Mouse (Mus musculus): ENCODE data around the gene Dop1b. TPM values are rescaled to one million over a fixed set of nuclear protein-coding genes. Genes with fewer than 3 reads are reported as not detected.
A peak's percentile ranks its signal among the peaks of the same experiment; 100 is the strongest.

Gene Dop1b
- polyA plus RNA-seq, 1 experiment from 2014 or later, result 8.1 TPM

DNA sequence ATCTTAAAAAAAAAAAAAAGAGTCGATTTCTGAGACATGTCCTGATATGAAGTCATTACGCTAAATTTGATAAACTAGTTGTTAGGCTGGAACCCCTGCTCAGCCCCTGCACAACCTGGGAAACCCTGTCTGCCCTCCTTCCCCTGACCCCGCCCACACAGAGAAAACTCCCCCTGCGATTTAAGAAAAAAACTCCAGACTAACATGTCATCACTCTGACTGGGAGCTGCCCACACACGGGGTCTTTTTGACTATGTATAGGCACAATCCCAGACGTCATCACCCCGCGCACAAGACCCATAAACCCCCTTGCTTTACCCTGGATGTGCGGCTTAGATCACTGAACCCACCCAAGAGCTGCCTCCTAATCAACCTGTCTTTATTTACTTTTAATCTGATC is 118.4 kb downstream of the Dop1b start:
- WGBS, result 77% methylated on average over 9 of the region's 9 CpGs
- Histone ChIP-seq H3K4me2 (ENCODE audit: low read length) (no peak overlapping the region), H3K4me1 (ENCODE audit: control insufficient read depth in 2 of 2, insufficient read depth in 2 of 2, low read length in 2 of 2) (peaks cover 2 to 19% of the 10 kb centered on the region in 2 experiments; a peak in 3 of 4 replicates), H3K9ac (ENCODE audit: low read length) (no peak overlapping the region), H3K27me3 (ENCODE audit: control insufficient read depth, insufficient read depth, low read length) (no peaks in the 10 kb centered on the region), H3K36me3 (ENCODE audit: control insufficient read depth, insufficient read depth, low read length) (no peaks in the 10 kb centered on the region), H3K9me3 (ENCODE audit: control insufficient read depth, low read length) (0 out of 2 replicates have a peak, but pooled peaks cover 6% of the 10 kb centered on the region), H3K27ac (replicated peaks in 1 of 2; ENCODE audit: control insufficient read depth in 1 of 2, insufficient read depth in 1 of 2, low read depth in 2 of 2, low read length in 2 of 2) (no peak overlapping the region), H3K4me3 (ENCODE audit: control insufficient read depth in 1 of 2, insufficient read depth in 1 of 2, low read depth in 1 of 2, low read length in 2 of 2) (no peak overlapping the region)
- no peak for ATAC-seq (ENCODE audit: insufficient number of reproducible peaks, insufficient read depth, low FRiP score, low read depth)

GRCm38 (mm10) chr16:93830916-93831315 is 119.2 kb downstream of the Dop1b start:
- no peak overlapping the region for H3K9ac ChIP-seq (ENCODE audit: low read length)
- H3K27me3 ChIP-seq (ENCODE audit: control insufficient read depth, insufficient read depth, low read length), result no peaks in the 10 kb centered on the region
- 77% methylated on average over 5 of the region's 5 CpGs for WGBS
- no peak overlapping the region for H3K4me3 ChIP-seq (ENCODE audit: control insufficient read depth in 1 of 2, insufficient read depth in 1 of 2, low read depth in 1 of 2, low read length in 2 of 2)
- peaks cover 2 to 19% of the 10 kb centered on the region in 2 experiments; a peak in 3 of 4 replicates for H3K4me1 ChIP-seq (ENCODE audit: control insufficient read depth in 2 of 2, insufficient read depth in 2 of 2, low read length in 2 of 2)
- H3K36me3 ChIP-seq (ENCODE audit: control insufficient read depth, insufficient read depth, low read length), result no peaks in the 10 kb centered on the region
- H3K9me3 ChIP-seq (ENCODE audit: control insufficient read depth, low read length), result 0 out of 2 replicates have a peak, but pooled peaks cover 6% of the 10 kb centered on the region
- no peak overlapping the region for H3K27ac ChIP-seq (replicated peaks in 1 of 2; ENCODE audit: control insufficient read depth in 1 of 2, insufficient read depth in 1 of 2, low read depth in 2 of 2, low read length in 2 of 2)
- H3K4me2 ChIP-seq (ENCODE audit: low read length), result no peak overlapping the region
- no peak for ATAC-seq (ENCODE audit: insufficient number of reproducible peaks, insufficient read depth, low FRiP score, low read depth)

- WGBS, result 11% methylated on average over 54 of the region's 55 CpGs
- ATAC-seq (ENCODE audit: insufficient number of reproducible peaks, insufficient read depth, low FRiP score, low read depth), result peak; percentile 98
- Histone ChIP-seq H3K4me3 (ENCODE audit: control insufficient read depth in 1 of 2, insufficient read depth in 1 of 2, low read depth in 1 of 2, low read length in 2 of 2) (peak within 1 kb of the TSS; percentile 78 to 100), H3K9ac (ENCODE audit: low read length) (peak within 1 kb of the TSS; percentile 89), H3K4me2 (ENCODE audit: low read length) (peak within 1 kb of the TSS; percentile 72), H3K36me3 (ENCODE audit: control insufficient read depth, insufficient read depth, low read length) (no peaks in the 10 kb centered on the region), H3K9me3 (ENCODE audit: control insufficient read depth, low read length) (0 out of 2 replicates have a peak, but pooled peaks cover 6% of the 10 kb centered on the region), H3K4me1 (ENCODE audit: control insufficient read depth in 2 of 2, insufficient read depth in 2 of 2, low read length in 2 of 2) (peaks cover 2 to 19% of the 10 kb centered on the region in 2 experiments; a peak in 3 of 4 replicates), H3K27ac (replicated peaks in 1 of 2; ENCODE audit: control insufficient read depth in 1 of 2, insufficient read depth in 1 of 2, low read depth in 2 of 2, low read length in 2 of 2) (peak within 1 kb of the TSS; percentile 92), H3K27me3 (ENCODE audit: control insufficient read depth, insufficient read depth, low read length) (no peaks in the 10 kb centered on the region)
Measured at GRCm38 (mm10) chr16:93831627-93832395, 120.1 kb downstream of the Dop1b start, which contains the start of gene Morc3. TSS of gene Morc3 (plus strand) at chr16:93832121.

GRCm38 (mm10) chr16:93832451-93833276 is 121.0 kb downstream of the Dop1b start:
- H3K4me1 ChIP-seq (ENCODE audit: control insufficient read depth in 2 of 2, insufficient read depth in 2 of 2, low read length in 2 of 2), result peaks cover 2 to 19% of the 10 kb centered on the region in 2 experiments
- H3K4me2 ChIP-seq (ENCODE audit: low read length), result peak overlapping the region; percentile 72
- H3K4me3 ChIP-seq (ENCODE audit: control insufficient read depth in 1 of 2, insufficient read depth in 1 of 2, low read depth in 1 of 2, low read length in 2 of 2), result peak overlapping the region; percentile 78 to 100
- no peaks in the 10 kb centered on the region for H3K36me3 ChIP-seq (ENCODE audit: control insufficient read depth, insufficient read depth, low read length)
- H3K27ac ChIP-seq (replicated peaks in 1 of 2; ENCODE audit: control insufficient read depth in 1 of 2, insufficient read depth in 1 of 2, low read depth in 2 of 2, low read length in 2 of 2), result peak overlapping the region; percentile 92
- peak; percentile 61 for ATAC-seq (ENCODE audit: insufficient number of reproducible peaks, insufficient read depth, low FRiP score, low read depth)
- no peaks in the 10 kb centered on the region for H3K27me3 ChIP-seq (ENCODE audit: control insufficient read depth, insufficient read depth, low read length)
- WGBS, result 2% methylated on average over 47 of the region's 69 CpGs
- peak overlapping the region; percentile 89 for H3K9ac ChIP-seq (ENCODE audit: low read length)
- 0 out of 2 replicates have a peak, but pooled peaks cover 6% of the 10 kb centered on the region for H3K9me3 ChIP-seq (ENCODE audit: control insufficient read depth, low read length)

- peak overlapping the region; percentile 72 for H3K4me2 ChIP-seq (ENCODE audit: low read length)
- H3K4me1 ChIP-seq (ENCODE audit: control insufficient read depth in 2 of 2, insufficient read depth in 2 of 2, low read length in 2 of 2), result peaks cover 2 to 19% of the 10 kb centered on the region in 2 experiments
- H3K9me3 ChIP-seq (ENCODE audit: control insufficient read depth, low read length), result 0 out of 2 replicates have a peak, but pooled peaks cover under 1% of the 10 kb centered on the region
- H3K9ac ChIP-seq (ENCODE audit: low read length), result no peak overlapping the region
- ATAC-seq (ENCODE audit: insufficient number of reproducible peaks, insufficient read depth, low FRiP score, low read depth), result no peak
- no peaks in the 10 kb centered on the region for H3K27me3 ChIP-seq (ENCODE audit: control insufficient read depth, insufficient read depth, low read length)
- H3K36me3 ChIP-seq (ENCODE audit: control insufficient read depth, insufficient read depth, low read length), result no peaks in the 10 kb centered on the region
- 86% methylated on average over 6 of the region's 6 CpGs for WGBS
- peak overlapping the region in 1 of 2 experiments; percentile 61; a peak in 2 of 4 replicates for H3K27ac ChIP-seq (replicated peaks in 1 of 2; ENCODE audit: control insufficient read depth in 1 of 2, insufficient read depth in 1 of 2, low read depth in 2 of 2, low read length in 2 of 2)
- H3K4me3 ChIP-seq (ENCODE audit: control insufficient read depth in 1 of 2, insufficient read depth in 1 of 2, low read depth in 1 of 2, low read length in 2 of 2), result peak overlapping the region in 1 of 2 experiments; percentile 78; a peak in 2 of 4 replicates
Measured at GRCm38 (mm10) chr16:93833551-93833950, 121.8 kb downstream of the Dop1b start.

DNA sequence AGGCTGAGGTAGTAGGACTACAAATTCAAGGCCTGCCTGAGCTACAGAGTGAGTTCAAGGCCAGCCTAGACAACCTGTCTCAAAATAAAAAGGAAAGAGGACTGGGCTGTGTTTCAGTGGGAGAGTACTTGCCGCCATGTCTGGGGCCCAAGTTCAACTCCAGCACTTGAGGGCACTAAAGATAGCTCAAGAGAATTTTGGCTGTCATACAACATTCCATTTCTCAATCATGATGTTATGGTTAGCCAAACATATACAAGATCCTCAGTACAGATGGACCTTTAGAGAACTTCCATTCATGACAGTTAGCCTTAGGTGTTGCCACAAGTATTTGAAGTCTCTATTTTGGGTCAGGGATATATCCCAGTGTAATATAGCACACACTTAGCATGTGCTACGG is 122.4 kb downstream of the Dop1b start:
- Histone ChIP-seq H3K27me3 (ENCODE audit: control insufficient read depth, insufficient read depth, low read length) (no peaks in the 10 kb centered on the region), H3K9me3 (ENCODE audit: control insufficient read depth, low read length) (no peaks in the 10 kb centered on the region), H3K4me2 (ENCODE audit: low read length) (peak overlapping the region; percentile 72), H3K27ac (replicated peaks in 1 of 2; ENCODE audit: control insufficient read depth in 1 of 2, insufficient read depth in 1 of 2, low read depth in 2 of 2, low read length in 2 of 2) (peak overlapping the region in 1 of 2 experiments; percentile 61; a peak in 2 of 4 replicates), H3K4me1 (ENCODE audit: control insufficient read depth in 2 of 2, insufficient read depth in 2 of 2, low read length in 2 of 2) (peaks cover 2 to 19% of the 10 kb centered on the region in 2 experiments), H3K9ac (ENCODE audit: low read length) (no peak overlapping the region), H3K36me3 (ENCODE audit: control insufficient read depth, insufficient read depth, low read length) (no peaks in the 10 kb centered on the region), H3K4me3 (ENCODE audit: control insufficient read depth in 1 of 2, insufficient read depth in 1 of 2, low read depth in 1 of 2, low read length in 2 of 2) (0 out of 4 replicates have a peak overlapping the region, but pooled peaks of 1 of the 2 experiments have one; percentile 1)
- ATAC-seq (ENCODE audit: insufficient number of reproducible peaks, insufficient read depth, low FRiP score, low read depth), result no peak
- WGBS, result 33% methylated on average over 2 of the region's 2 CpGs

- no peaks in the 10 kb centered on the region for H3K27me3 ChIP-seq (ENCODE audit: control insufficient read depth, insufficient read depth, low read length)
- 91% methylated on average over 1 of the region's 1 CpGs for WGBS
- H3K4me1 ChIP-seq (ENCODE audit: control insufficient read depth in 2 of 2, insufficient read depth in 2 of 2, low read length in 2 of 2), result peaks cover 0 to 8% of the 10 kb centered on the region in 2 experiments; a peak in 3 of 4 replicates
- H3K27ac ChIP-seq (replicated peaks in 1 of 2; ENCODE audit: control insufficient read depth in 1 of 2, insufficient read depth in 1 of 2, low read depth in 2 of 2, low read length in 2 of 2), result no peak overlapping the region
- H3K9me3 ChIP-seq (ENCODE audit: control insufficient read depth, low read length), result no peaks in the 10 kb centered on the region
- H3K36me3 ChIP-seq (ENCODE audit: control insufficient read depth, insufficient read depth, low read length), result peaks cover 11% of the 10 kb centered on the region; the same call in 1 of the 2 replicates
- H3K4me2 ChIP-seq (ENCODE audit: low read length), result no peak overlapping the region
- no peak overlapping the region for H3K9ac ChIP-seq (ENCODE audit: low read length)
- H3K4me3 ChIP-seq (ENCODE audit: control insufficient read depth in 1 of 2, insufficient read depth in 1 of 2, low read depth in 1 of 2, low read length in 2 of 2), result no peak overlapping the region
- ATAC-seq (ENCODE audit: insufficient number of reproducible peaks, insufficient read depth, low FRiP score, low read depth), result no peak
Measured at GRCm38 (mm10) chr16:93839049-93839448, 127.3 kb downstream of the Dop1b start.
